Mouse (Mus musculus): ENCODE data around the gene Gm15448.
"Not testable (repeated sequence)": the region's sequence is repeated elsewhere in the genome, so short reads cannot be mapped to it uniquely, and the experiment has no call there.

DNA sequence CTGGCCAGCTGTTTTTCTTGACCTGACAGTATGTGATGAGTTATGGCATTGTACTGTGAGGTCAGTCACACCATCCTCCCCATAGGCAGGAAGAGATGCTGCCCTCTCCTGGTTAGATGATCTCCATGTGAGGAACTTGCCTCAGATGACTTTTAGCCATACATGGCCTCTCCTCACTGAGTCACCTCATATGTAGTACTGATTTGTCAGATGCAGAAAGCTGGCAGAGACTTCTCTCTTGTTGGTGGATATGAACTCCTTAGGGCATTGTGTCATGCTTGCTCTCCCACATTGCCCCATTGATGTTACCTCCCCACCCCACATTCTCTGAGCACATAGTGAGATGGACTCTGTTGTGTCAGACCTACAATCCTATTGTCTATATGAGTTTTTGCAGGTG is 5.1 kb upstream of the Gm15448 start:
- TF ChIP-seq CTCF, EP300 (IDR thresholded peaks at IDR 0.05; ENCODE audit: low read depth): not testable (repeated sequence)

Measured in liver, postnatal 0 days (tissue).